In the genomic region with DNA sequence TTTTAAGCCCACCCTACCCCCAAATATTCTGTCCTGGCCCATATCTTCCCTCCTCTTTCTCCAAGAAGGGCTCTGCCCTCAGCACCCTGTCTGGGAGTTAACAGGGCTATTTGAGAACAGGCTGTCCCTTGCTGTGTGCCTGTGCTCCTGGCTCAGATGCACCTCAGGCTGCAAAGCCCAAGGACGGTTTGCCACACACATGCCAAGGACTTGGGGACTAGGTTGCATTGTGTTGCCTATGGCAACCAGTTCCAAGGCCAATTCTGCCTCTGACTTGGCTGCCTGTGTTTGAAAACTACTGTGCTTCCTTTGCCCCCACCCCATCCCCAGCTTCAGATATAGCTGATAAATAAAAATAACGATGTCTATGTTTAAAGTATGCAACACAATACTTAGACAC, we compare ENCODE assay signal across 27 mouse cellular contexts.
DNase-seq lines count a peak whose midpoint lies in the region; ATAC-seq and TF ChIP-seq lines count a peak whose summit lies in the region.
"Had no signal": no experiment of that assay in that cellular context is flagged by ENCODE, and none has a peak within 500 bp of the region (broad histone marks: within the 10 kb centered on the region; RNA-seq: fewer than 3 reads in every experiment).

No protein-coding gene starts in this region.

- TF ChIP-seq CTCF in forebrain, postnatal 0 days (IDR thresholded peaks at IDR 0.05; ENCODE audit: low read depth): no peak
- no peak for TF ChIP-seq CTCF in midbrain, postnatal 0 days (IDR thresholded peaks at IDR 0.05)

- peak; percentile 47 for ATAC-seq in forebrain, postnatal 0 days
- ATAC-seq in forebrain, embryonic 15.5 days (replicated peaks): no peak
- no peak for ATAC-seq in midbrain, postnatal 0 days (ENCODE audit: low FRiP score)
- ATAC-seq in midbrain, embryonic 11.5 days (ENCODE audit: low FRiP score): no peak
- ATAC-seq: activated CD4-positive, CD25-positive, alpha-beta regulatory T cell, adult 4 months; forebrain, embryonic 13.5 days had no signal

- H3K36me3 ChIP-seq in forebrain, postnatal 0 days (ENCODE audit: insufficient read depth): no peaks in the 10 kb centered on the region
- H3K36me3 ChIP-seq in forebrain, embryonic 15.5 days: no peaks in the 10 kb centered on the region
- H3K36me3 ChIP-seq in midbrain, postnatal 0 days (ENCODE audit: insufficient read depth, low read length): no peaks in the 10 kb centered on the region
- no peaks in the 10 kb centered on the region for H3K36me3 ChIP-seq in midbrain, embryonic 11.5 days (ENCODE audit: control insufficient read depth, insufficient read depth, low read length)
- H3K36me3 ChIP-seq: embryonic facial prominence, embryonic 12.5 days; G1E; heart, embryonic 13.5 days; hindbrain, embryonic 15.5 days; limb, embryonic 13.5 days; liver, embryonic 13.5 days; neural tube, embryonic 13.5 days had no signal

- H3K27me3 ChIP-seq in forebrain, postnatal 0 days (ENCODE audit: insufficient read depth, low read length): no peaks in the 10 kb centered on the region
- H3K27me3 ChIP-seq in forebrain, embryonic 15.5 days: no peaks in the 10 kb centered on the region
- no peaks in the 10 kb centered on the region for H3K27me3 ChIP-seq in midbrain, postnatal 0 days (ENCODE audit: insufficient read depth, low read length)
- no peaks in the 10 kb centered on the region for H3K27me3 ChIP-seq in midbrain, embryonic 11.5 days (ENCODE audit: control insufficient read depth, insufficient read depth, low read length)
- H3K27me3 ChIP-seq: embryonic facial prominence, embryonic 12.5 days; forebrain, embryonic 13.5 days; heart, embryonic 13.5 days; hindbrain, embryonic 15.5 days; limb, embryonic 13.5 days; liver, embryonic 13.5 days; neural tube, embryonic 13.5 days had no signal

- no peak for DNase-seq in forebrain, postnatal 0 days
- peak; percentile 44 for DNase-seq in midbrain, postnatal 0 days (ENCODE audit: low spot score)
- DNase-seq in midbrain, embryonic 11.5 days (ENCODE audit: low spot score, missing footprints): no peak
- DNase-seq in adrenal gland, postnatal 10 days: peak; percentile 75
- DNase-seq in testis, postnatal 14 days (ENCODE audit: low spot score): peak; percentile 41
- no peak for DNase-seq in kidney, adult 11 months
- DNase-seq: cerebellum, adult 11-12 months; gastrocnemius, postnatal 14 days; heart, adult 18-20 months; kidney, adult 18-20 months; kidney, postnatal 10 days; liver, embryonic 13.5 days; lung, embryonic 14.5 days; lung, postnatal 4 days; right cerebral cortex, postnatal 4 days; thymus, postnatal 25 days had no signal

- WGBS in forebrain, postnatal 0 days: 44% methylated on average over 2 of the region's 2 CpGs
- WGBS in forebrain, embryonic 15.5 days: 57% methylated on average over 2 of the region's 2 CpGs
- 44% methylated on average over 2 of the region's 2 CpGs for WGBS in midbrain, postnatal 0 days
- WGBS in midbrain, embryonic 11.5 days: 65% methylated on average over 2 of the region's 2 CpGs

- H3K9me3 ChIP-seq in forebrain, postnatal 0 days (ENCODE audit: low read length): 0 out of 2 replicates have a peak, but pooled peaks cover 3% of the 10 kb centered on the region
- H3K9me3 ChIP-seq in forebrain, embryonic 15.5 days: no peaks in the 10 kb centered on the region
- no peaks in the 10 kb centered on the region for H3K9me3 ChIP-seq in midbrain, postnatal 0 days (ENCODE audit: low read length)
- H3K9me3 ChIP-seq in midbrain, embryonic 11.5 days (ENCODE audit: control insufficient read depth, low read length): no peaks in the 10 kb centered on the region
- H3K9me3 ChIP-seq: embryonic facial prominence, embryonic 12.5 days; forebrain, embryonic 13.5 days; G1E; hindbrain, embryonic 15.5 days; liver, embryonic 13.5 days; neural tube, embryonic 13.5 days had no signal

- H3K4me3 ChIP-seq in forebrain, postnatal 0 days (ENCODE audit: low read depth, low read length): no peak overlapping the region
- H3K4me3 ChIP-seq in forebrain, embryonic 15.5 days: no peak overlapping the region
- H3K4me3 ChIP-seq in midbrain, postnatal 0 days (ENCODE audit: low read depth, low read length): no peak overlapping the region
- no peak overlapping the region for H3K4me3 ChIP-seq in midbrain, embryonic 11.5 days (ENCODE audit: low read depth, low read length)
- H3K4me3 ChIP-seq: embryonic facial prominence, embryonic 12.5 days; erythroblast, embryonic 14.5 days; forebrain, embryonic 13.5 days; heart, embryonic 13.5 days; hindbrain, embryonic 15.5 days; limb, embryonic 13.5 days; liver, embryonic 13.5 days; neural tube, embryonic 13.5 days had no signal

- H3K9ac ChIP-seq in forebrain, postnatal 0 days: no peak overlapping the region
- no peak overlapping the region for H3K9ac ChIP-seq in forebrain, embryonic 15.5 days (replicated peaks)
- no peak overlapping the region for H3K9ac ChIP-seq in midbrain, postnatal 0 days (replicated peaks; ENCODE audit: low read length, poor library complexity, severe bottlenecking)
- no peak overlapping the region for H3K9ac ChIP-seq in midbrain, embryonic 11.5 days (ENCODE audit: low read length)
- H3K9ac ChIP-seq: embryonic facial prominence, embryonic 12.5 days; forebrain, embryonic 13.5 days; heart, embryonic 13.5 days; hindbrain, embryonic 15.5 days; limb, embryonic 13.5 days; liver, embryonic 13.5 days; lung, embryonic 14.5 days; neural tube, embryonic 13.5 days had no signal

- no peaks in the 10 kb centered on the region for H3K4me1 ChIP-seq in forebrain, postnatal 0 days (ENCODE audit: insufficient read depth)
- H3K4me1 ChIP-seq in forebrain, embryonic 15.5 days: no peaks in the 10 kb centered on the region
- 0 out of 2 replicates have a peak, but pooled peaks cover 3% of the 10 kb centered on the region for H3K4me1 ChIP-seq in midbrain, postnatal 0 days (ENCODE audit: insufficient read depth, low read length)
- H3K4me1 ChIP-seq in midbrain, embryonic 11.5 days (ENCODE audit: control insufficient read depth, insufficient read depth, low read length): no peaks in the 10 kb centered on the region
- H3K4me1 ChIP-seq: embryonic facial prominence, embryonic 12.5 days; forebrain, embryonic 13.5 days; heart, embryonic 13.5 days; hindbrain, embryonic 15.5 days; liver, embryonic 13.5 days had no signal

- no peak overlapping the region for H3K4me2 ChIP-seq in forebrain, postnatal 0 days (ENCODE audit: low read depth)
- H3K4me2 ChIP-seq in forebrain, embryonic 15.5 days (replicated peaks): no peak overlapping the region
- H3K4me2 ChIP-seq in midbrain, postnatal 0 days (ENCODE audit: low read depth, low read length, poor library complexity, severe bottlenecking): no peak overlapping the region
- H3K4me2 ChIP-seq in midbrain, embryonic 11.5 days: no peak overlapping the region
- H3K4me2 ChIP-seq: embryonic facial prominence, embryonic 12.5 days; forebrain, embryonic 13.5 days; heart, embryonic 13.5 days; hindbrain, embryonic 15.5 days; limb, embryonic 13.5 days; liver, embryonic 13.5 days; lung, embryonic 14.5 days; neural tube, embryonic 13.5 days had no signal

- no peak overlapping the region for H3K27ac ChIP-seq in forebrain, postnatal 0 days (ENCODE audit: low read depth, low read length)
- H3K27ac ChIP-seq in forebrain, embryonic 15.5 days (replicated peaks): no peak overlapping the region
- H3K27ac ChIP-seq in midbrain, postnatal 0 days (ENCODE audit: low read depth, low read length): no peak overlapping the region
- H3K27ac ChIP-seq in midbrain, embryonic 11.5 days (ENCODE audit: low read depth, low read length): no peak overlapping the region
- H3K27ac ChIP-seq: embryonic facial prominence, embryonic 12.5 days; forebrain, embryonic 13.5 days; heart, embryonic 13.5 days; hindbrain, embryonic 15.5 days; limb, embryonic 13.5 days; liver, embryonic 13.5 days; neural tube, embryonic 13.5 days; stomach, postnatal 0 days had no signal

Comparison
In these comparisons a context has a peak if more than half of its experiments do, and no peak if none do; other contexts are left out.
1. DNase-seq: peak in midbrain, postnatal 0 days (single experiment), adrenal gland, postnatal 10 days (single experiment) and testis, postnatal 14 days (single experiment); none in forebrain, postnatal 0 days (single experiment), midbrain, embryonic 11.5 days (single experiment) and kidney, adult 11 months (single experiment).